Mouse (Mus musculus): ENCODE results near the gene Cct4. TPM values are rescaled to one million over a fixed set of nuclear protein-coding genes. Genes with fewer than 3 reads are reported as not detected.

Gene Cct4
- polyA plus RNA-seq, 1 experiment = 121 TPM

DNA sequence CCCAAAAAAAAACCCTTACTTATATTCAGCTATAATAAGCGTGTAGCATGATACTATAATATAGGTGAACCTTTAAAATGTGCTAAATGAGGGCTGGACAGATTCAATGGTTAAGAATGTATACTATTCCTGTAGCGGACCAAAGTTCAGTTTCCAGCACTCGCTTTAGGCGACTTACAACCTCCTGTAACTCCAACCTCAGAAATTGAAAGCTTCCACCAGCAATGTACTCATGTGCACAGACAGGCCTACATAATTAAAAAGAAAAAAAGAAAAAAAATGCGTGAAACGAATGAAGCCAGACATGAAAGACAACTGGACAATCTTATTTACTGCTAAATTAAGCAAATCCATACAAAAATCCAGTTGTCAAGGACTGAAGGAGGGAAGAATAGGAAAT lies 7.5 kb upstream of the Cct4 start:
- no peak overlapping the region for H3K4me3 ChIP-seq (ENCODE audit: low read depth, low read length)
- H3K36me3 ChIP-seq (ENCODE audit: control insufficient read depth, insufficient read depth, low read length) = peaks cover 2% of the 10 kb centered on the region
- TF ChIP-seq POLR2A (IDR thresholded peaks at IDR 0.05; ENCODE audit: low read depth, low read length) (no peak), CTCF (IDR thresholded peaks at IDR 0.05; ENCODE audit: extremely low read depth, insufficient read length, insufficient replicate concordance, low read depth, low read length) (no peak)
- WGBS = 65% methylated on average over 6 of the region's 6 CpGs
- peaks cover 4% of the 10 kb centered on the region; the same call in 1 of the 2 replicates for H3K4me1 ChIP-seq (ENCODE audit: control insufficient read depth, insufficient read depth, insufficient read length, low read length)
- no peak overlapping the region for H3K27ac ChIP-seq (ENCODE audit: insufficient read depth, low read depth, low read length)
- no peaks in the 10 kb centered on the region for H3K27me3 ChIP-seq (ENCODE audit: control insufficient read depth, insufficient read depth, low read length)

DNA sequence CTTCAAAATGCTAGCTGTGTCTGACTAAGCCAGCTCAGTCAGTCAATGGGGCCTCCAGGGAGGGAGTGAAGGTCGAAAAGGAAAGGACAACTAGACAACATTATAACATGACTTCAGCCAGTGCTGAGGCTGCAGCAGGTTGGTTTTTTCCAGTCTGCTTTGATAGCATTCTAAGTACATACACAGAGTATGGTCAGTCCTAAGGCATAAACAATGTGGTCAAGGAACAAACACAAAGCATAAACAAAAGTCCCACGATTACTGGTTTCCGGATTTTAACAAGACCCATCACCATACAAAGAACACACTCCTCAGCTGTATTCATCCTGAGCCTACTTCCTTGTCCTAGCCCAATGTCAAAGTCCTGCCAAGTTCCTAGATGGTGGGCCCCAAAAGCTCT lies 4.8 kb upstream of the Cct4 start:
- Histone ChIP-seq H3K4me1 (ENCODE audit: control insufficient read depth, insufficient read depth, insufficient read length, low read length) (peaks cover 4% of the 10 kb centered on the region; the same call in 1 of the 2 replicates), H3K27me3 (ENCODE audit: control insufficient read depth, insufficient read depth, low read length) (no peaks in the 10 kb centered on the region), H3K36me3 (ENCODE audit: control insufficient read depth, insufficient read depth, low read length) (no peaks in the 10 kb centered on the region), H3K27ac (ENCODE audit: insufficient read depth, low read depth, low read length) (no peak overlapping the region), H3K4me3 (ENCODE audit: low read depth, low read length) (no peak overlapping the region)
- TF ChIP-seq CTCF (IDR thresholded peaks at IDR 0.05; ENCODE audit: extremely low read depth, insufficient read length, insufficient replicate concordance, low read depth, low read length) = no peak
- TF ChIP-seq POLR2A (IDR thresholded peaks at IDR 0.05; ENCODE audit: low read depth, low read length) = no peak
- 72% methylated on average over 3 of the region's 3 CpGs for WGBS

DNA sequence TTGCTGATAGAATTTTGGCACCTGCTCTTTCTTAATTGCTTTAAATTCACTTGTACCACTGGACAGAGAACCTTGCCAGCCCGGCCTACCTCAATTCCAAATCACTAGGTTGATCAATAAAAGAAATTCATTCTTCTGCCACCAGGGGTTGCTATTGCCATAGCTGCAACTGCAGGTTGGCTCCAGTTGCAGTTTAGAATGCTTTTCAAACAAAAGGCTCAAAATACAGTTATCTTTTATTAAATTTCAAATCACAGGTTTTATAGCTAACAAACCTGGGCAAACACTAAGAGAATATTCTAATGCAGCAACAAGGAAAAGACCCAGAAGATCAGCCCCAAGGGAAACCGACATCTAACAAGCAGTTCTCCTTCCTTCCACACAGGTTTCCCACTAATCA lies 3.0 kb upstream of the Cct4 start:
- Histone ChIP-seq H3K27me3 (ENCODE audit: control insufficient read depth, insufficient read depth, low read length) (no peaks in the 10 kb centered on the region), H3K27ac (ENCODE audit: insufficient read depth, low read depth, low read length) (no peak overlapping the region), H3K4me1 (ENCODE audit: control insufficient read depth, insufficient read depth, insufficient read length, low read length) (no peaks in the 10 kb centered on the region; the same call in 1 of the 2 replicates), H3K36me3 (ENCODE audit: control insufficient read depth, insufficient read depth, low read length) (no peaks in the 10 kb centered on the region), H3K4me3 (ENCODE audit: low read depth, low read length) (no peak overlapping the region)
- 26% methylated on average over 2 of the region's 2 CpGs for WGBS
- TF ChIP-seq CTCF (IDR thresholded peaks at IDR 0.05; ENCODE audit: extremely low read depth, insufficient read length, insufficient replicate concordance, low read depth, low read length) (no peak), POLR2A (IDR thresholded peaks at IDR 0.05; ENCODE audit: low read depth, low read length) (no peak)

DNA sequence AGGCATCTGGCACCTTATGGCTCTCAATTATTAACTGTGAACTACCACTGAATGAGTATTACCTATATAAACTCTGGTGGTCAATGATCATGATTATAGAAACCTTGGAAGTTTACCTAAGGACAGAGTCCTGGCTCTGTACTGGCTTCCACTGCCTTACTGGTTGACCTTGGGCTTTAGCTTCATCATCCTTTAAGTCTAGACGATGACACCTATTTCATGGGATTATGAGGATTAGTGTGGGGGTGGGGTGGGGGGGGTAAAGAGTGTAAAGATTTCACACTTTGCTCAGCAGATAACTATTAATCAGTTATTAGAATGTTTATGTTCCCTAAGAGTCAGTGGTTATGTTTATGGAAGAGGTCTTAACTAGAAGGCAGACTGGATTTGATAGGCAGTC lies 533 bp upstream of the Cct4 start:
- Histone ChIP-seq H3K4me1 (ENCODE audit: control insufficient read depth, insufficient read depth, insufficient read length, low read length) (no peaks in the 10 kb centered on the region; the same call in 1 of the 2 replicates), H3K27me3 (ENCODE audit: control insufficient read depth, insufficient read depth, low read length) (no peaks in the 10 kb centered on the region), H3K4me3 (ENCODE audit: low read depth, low read length) (no peak overlapping the region), H3K27ac (ENCODE audit: insufficient read depth, low read depth, low read length) (no peak overlapping the region; the same call in 1 of the 2 replicates), H3K36me3 (ENCODE audit: control insufficient read depth, insufficient read depth, low read length) (peaks cover 9% of the 10 kb centered on the region)
- TF ChIP-seq CTCF (IDR thresholded peaks at IDR 0.05; ENCODE audit: extremely low read depth, insufficient read length, insufficient replicate concordance, low read depth, low read length) = no peak
- TF ChIP-seq POLR2A (IDR thresholded peaks at IDR 0.05; ENCODE audit: low read depth, low read length) = no peak
- 16% methylated on average over 1 of the region's 1 CpGs for WGBS

DNA sequence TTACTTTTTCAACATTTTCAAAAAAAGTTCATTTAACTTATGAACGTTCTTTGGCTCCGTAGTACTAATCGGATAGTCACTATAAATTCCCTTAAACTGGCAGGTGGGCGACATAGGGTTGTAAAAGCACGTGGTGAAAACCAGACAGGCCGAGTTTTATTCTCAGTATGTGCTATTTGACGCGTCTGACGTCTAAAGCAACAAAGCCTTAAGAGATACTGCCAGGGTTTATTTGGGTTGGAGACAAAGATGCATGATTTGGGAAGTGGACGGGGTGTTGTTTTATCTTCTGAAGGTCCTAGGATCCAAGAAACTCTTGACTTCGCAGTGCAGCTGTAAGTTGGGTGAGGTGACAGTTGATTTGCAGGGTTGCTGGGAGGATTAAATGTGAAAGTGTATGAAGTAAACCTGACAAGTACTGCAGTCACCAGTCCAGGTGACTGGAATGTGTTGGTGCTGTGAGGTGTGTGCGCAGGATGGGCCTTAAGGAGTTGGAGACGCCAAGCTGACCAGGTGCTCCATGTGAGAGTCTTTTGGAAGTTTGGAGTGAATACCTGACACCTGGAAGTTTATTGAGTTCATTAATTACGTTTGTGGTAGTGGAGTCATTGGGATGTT lies 1.0 kb downstream of the Cct4 start:
- 3% methylated on average over 14 of the region's 14 CpGs for WGBS
- H3K27ac ChIP-seq (ENCODE audit: insufficient read depth, low read depth, low read length) = no peak overlapping the region
- no peak for TF ChIP-seq CTCF (IDR thresholded peaks at IDR 0.05; ENCODE audit: extremely low read depth, insufficient read length, insufficient replicate concordance, low read depth, low read length)
- TF ChIP-seq POLR2A (IDR thresholded peaks at IDR 0.05; ENCODE audit: low read depth, low read length) = no peak
- H3K4me1 ChIP-seq (ENCODE audit: control insufficient read depth, insufficient read depth, insufficient read length, low read length) = no peaks in the 10 kb centered on the region; the same call in 1 of the 2 replicates
- H3K36me3 ChIP-seq (ENCODE audit: control insufficient read depth, insufficient read depth, low read length) = peaks cover 19% of the 10 kb centered on the region
- H3K27me3 ChIP-seq (ENCODE audit: control insufficient read depth, insufficient read depth, low read length) = no peaks in the 10 kb centered on the region
- peak overlapping the region; percentile 87 for H3K4me3 ChIP-seq (ENCODE audit: low read depth, low read length)

DNA sequence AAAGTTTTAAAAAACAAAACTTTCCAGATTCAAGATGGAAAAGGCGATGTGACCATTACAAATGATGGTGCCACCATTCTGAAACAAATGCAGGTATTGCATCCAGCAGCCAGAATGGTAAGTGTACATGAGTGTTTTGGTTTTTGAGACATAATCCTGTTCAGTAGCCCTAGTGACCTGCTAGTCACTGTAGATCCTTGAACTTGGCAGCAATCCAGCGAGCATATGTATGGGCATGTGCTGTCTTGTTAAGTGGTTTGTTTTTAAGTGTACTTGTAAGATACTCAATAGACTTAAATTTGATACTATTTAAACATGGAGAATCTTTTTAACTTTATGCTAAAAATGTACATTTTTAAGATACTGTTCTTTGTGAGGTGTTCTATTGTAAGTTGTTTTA lies 4.0 kb downstream of the Cct4 start:
- H3K36me3 ChIP-seq (ENCODE audit: control insufficient read depth, insufficient read depth, low read length) = peaks cover 40% of the 10 kb centered on the region
- H3K27me3 ChIP-seq (ENCODE audit: control insufficient read depth, insufficient read depth, low read length) = no peaks in the 10 kb centered on the region
- no peaks in the 10 kb centered on the region; the same call in 1 of the 2 replicates for H3K4me1 ChIP-seq (ENCODE audit: control insufficient read depth, insufficient read depth, insufficient read length, low read length)
- TF ChIP-seq CTCF (IDR thresholded peaks at IDR 0.05; ENCODE audit: extremely low read depth, insufficient read length, insufficient replicate concordance, low read depth, low read length) (no peak), POLR2A (IDR thresholded peaks at IDR 0.05; ENCODE audit: low read depth, low read length) (no peak)
- WGBS = 74% methylated on average over 2 of the region's 2 CpGs
- H3K27ac ChIP-seq (ENCODE audit: insufficient read depth, low read depth, low read length) = no peak overlapping the region
- no peak overlapping the region for H3K4me3 ChIP-seq (ENCODE audit: low read depth, low read length)

DNA sequence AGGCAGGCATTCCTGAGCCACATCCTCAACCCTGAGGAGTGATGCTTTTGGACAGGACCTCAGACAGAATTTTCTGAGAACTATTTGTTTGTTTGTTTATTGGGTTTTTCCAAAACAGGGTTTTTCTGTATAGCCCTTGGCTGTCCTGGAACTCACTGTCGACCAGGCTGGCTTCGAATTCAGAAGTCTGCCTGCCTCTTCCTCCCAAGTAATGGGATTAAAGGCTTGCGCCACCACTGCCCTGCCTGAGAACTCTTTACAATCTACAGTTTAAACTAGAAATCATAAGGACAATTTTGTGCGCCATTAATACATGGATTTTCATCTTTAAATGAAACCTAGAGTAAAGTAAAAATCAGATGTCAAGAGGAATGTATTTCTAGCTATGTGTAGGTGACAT lies 5.1 kb downstream of the Cct4 start:
- Histone ChIP-seq H3K4me3 (ENCODE audit: low read depth, low read length) (no peak overlapping the region), H3K27me3 (ENCODE audit: control insufficient read depth, insufficient read depth, low read length) (no peaks in the 10 kb centered on the region)
- WGBS = 92% methylated on average over 4 of the region's 4 CpGs

More for the DNA sequence above, 5.1 kb downstream of the Cct4 start:
- no peak for TF ChIP-seq CTCF (IDR thresholded peaks at IDR 0.05; ENCODE audit: extremely low read depth, insufficient read length, insufficient replicate concordance, low read depth, low read length)
- TF ChIP-seq POLR2A (IDR thresholded peaks at IDR 0.05; ENCODE audit: low read depth, low read length) = no peak
- Histone ChIP-seq H3K27ac (ENCODE audit: insufficient read depth, low read depth, low read length) (no peak overlapping the region), H3K36me3 (ENCODE audit: control insufficient read depth, insufficient read depth, low read length) (peaks cover 51% of the 10 kb centered on the region), H3K4me1 (ENCODE audit: control insufficient read depth, insufficient read depth, insufficient read length, low read length) (no peaks in the 10 kb centered on the region; the same call in 1 of the 2 replicates)
